Mouse (Mus musculus) intestine, embryonic 14.5 days (tissue): ENCODE measurements around the gene Ttl. TPM values are rescaled to one million over a fixed set of nuclear protein-coding genes. Genes with fewer than 3 reads are reported as not detected.

Experiments
- ATAC-seq: fragments of 200-750 bp; cut with Nextera tagmentation; replicated peaks from 2 replicates; pipeline ENCODE4 v1.8.0; 2017; ENCODE audit warnings: low read depth, moderate number of reproducible peaks, moderate TSS enrichment, moderate library complexity; ENCODE audit not compliant: low FRiP score, low TSS enrichment
- DNase-seq: peaks from one replicate; pipeline ENCODE4 v3.0.0-alpha.2; 2018; ENCODE audit warnings: low spot score
- H3K27ac ChIP-seq: fragments of 300-500 bp; sonication (generic); 2 replicates; pipeline ENCODE4 v1.5.1; 2014; ENCODE audit warnings: low read depth, mild to moderate bottlenecking, control low read depth
- H3K27me3 ChIP-seq: fragments of 300-500 bp; sonication (generic); replicated peaks from 2 replicates; pipeline ENCODE4 v1.6.1; 2014; ENCODE audit warnings: low read length, control low read depth; ENCODE audit not compliant: control insufficient read depth, insufficient read depth
- H3K36me3 ChIP-seq: fragments of 300-500 bp; sonication (generic); 2 replicates; pipeline ENCODE4 v1.6.1; 2014; ENCODE audit warnings: low read length, control low read depth; ENCODE audit not compliant: control insufficient read depth, insufficient read depth
- H3K4me1 ChIP-seq: fragments of 300-500 bp; sonication (generic); replicated peaks from 2 replicates; pipeline ENCODE4 v1.6.1; 2014; ENCODE audit warnings: low read length, control low read depth, mixed read lengths; ENCODE audit not compliant: control insufficient read depth, insufficient read depth
- H3K4me2 ChIP-seq: fragments of 300-500 bp; sonication (generic); 2 replicates; pipeline ENCODE4 v1.6.1; 2014; ENCODE audit warnings: low read length
- H3K4me3 ChIP-seq: fragments of 300-500 bp; sonication (generic); 2 replicates; pipeline ENCODE4 v1.5.1; 2014; ENCODE audit warnings: low read depth, low read length, control low read depth, mixed read lengths
- H3K9ac ChIP-seq: fragments of 300-500 bp; sonication (generic); 2 replicates; pipeline ENCODE4 v1.6.1; 2014; ENCODE audit warnings: mild to moderate bottlenecking, low read length
- H3K9me3 ChIP-seq: fragments of 300-500 bp; sonication (generic); 2 replicates; pipeline ENCODE4 v1.6.1; 2016; ENCODE audit warnings: low read length, control low read depth; ENCODE audit not compliant: control insufficient read depth
- WGBS: fragments of 180-500 bp; shearing (Covaris S2); extraction: QIAGEN DNeasy Blood & Tissue Kit; methylation state at CpG from one replicate; pipeline ENCODE4 v1.1.7; 2014; 5-methylcytosine and 5-hydroxymethylcytosine counted together
- polyA plus RNA-seq: library from polyadenylated mRNA; unstranded; fragments of >200 nt; fragmentation: Nextera tagmentation; extraction: Ambion mirVana; gene quantifications from 2 replicates; pipeline ENCODE4 v1.2.1, GENCODE M21; 2014

Gene Ttl
- polyA plus RNA-seq, 1 experiment from 2014 or later = 17.5 TPM

- Histone ChIP-seq H3K4me2 (no peak overlapping the region), H3K36me3 (no peaks in the 10 kb centered on the region), H3K4me1 (peaks cover 11% of the 10 kb centered on the region), H3K4me3 (no peak overlapping the region), H3K27me3 (no peaks in the 10 kb centered on the region), H3K27ac (no peak overlapping the region), H3K9ac (no peak overlapping the region), H3K9me3 (no peaks in the 10 kb centered on the region)
- WGBS = 84% methylated on average over 3 of the region's 3 CpGs
- DNase-seq (no peak), ATAC-seq (no peak)
Measured at GRCm38 (mm10) chr2:129070296-129070695, 4.6 kb downstream of the Ttl start.

- Histone ChIP-seq H3K4me2 (no peak overlapping the region), H3K27me3 (no peaks in the 10 kb centered on the region), H3K27ac (no peak overlapping the region), H3K9me3 (no peaks in the 10 kb centered on the region), H3K36me3 (peaks cover 61% of the 10 kb centered on the region), H3K4me1 (no peaks in the 10 kb centered on the region), H3K4me3 (no peak overlapping the region), H3K9ac (no peak overlapping the region)
- ATAC-seq (no peak), DNase-seq (no peak)
- 84% methylated on average over 3 of the region's 3 CpGs for WGBS
Measured at GRCm38 (mm10) chr2:129078313-129078712, 12.6 kb downstream of the Ttl start.

- Histone ChIP-seq H3K36me3 (peaks cover 61% of the 10 kb centered on the region), H3K4me2 (no peak overlapping the region), H3K4me1 (no peaks in the 10 kb centered on the region), H3K4me3 (no peak overlapping the region), H3K9me3 (no peaks in the 10 kb centered on the region), H3K9ac (no peak overlapping the region), H3K27me3 (no peaks in the 10 kb centered on the region), H3K27ac (no peak overlapping the region)
- 62% methylated on average over 2 of the region's 2 CpGs for WGBS
- DNase-seq = no peak
- no peak for ATAC-seq
Measured at GRCm38 (mm10) chr2:129079194-129079593, 13.5 kb downstream of the Ttl start.

GRCm38 (mm10) chr2:129081097-129081496, 15.4 kb downstream of the Ttl start:
- no peaks in the 10 kb centered on the region for H3K27me3 ChIP-seq

GRCm38 (mm10) chr2:129083514-129083913, 17.8 kb downstream of the Ttl start:
- H3K9ac ChIP-seq = no peak overlapping the region
- H3K27me3 ChIP-seq = no peaks in the 10 kb centered on the region
- DNase-seq = no peak
- WGBS = 89% methylated on average over 5 of the region's 5 CpGs
- H3K4me1 ChIP-seq = no peaks in the 10 kb centered on the region
- H3K9me3 ChIP-seq = 0 out of 2 replicates have a peak, but pooled peaks cover 2% of the 10 kb centered on the region
- H3K4me3 ChIP-seq = no peak overlapping the region
- H3K36me3 ChIP-seq = peaks cover 56% of the 10 kb centered on the region
- no peak overlapping the region for H3K4me2 ChIP-seq
- no peak overlapping the region for H3K27ac ChIP-seq
- no peak for ATAC-seq

More at GRCm38 (mm10) chr2:129081097-129081496, 15.4 kb downstream of the Ttl start:
- no peak overlapping the region for H3K9ac ChIP-seq
- no peak for ATAC-seq
- no peak for DNase-seq
- peaks cover 70% of the 10 kb centered on the region for H3K36me3 ChIP-seq
- H3K27ac ChIP-seq = no peak overlapping the region
- 72% methylated on average over 13 of the region's 13 CpGs for WGBS
- no peak overlapping the region for H3K4me2 ChIP-seq
- H3K9me3 ChIP-seq = 0 out of 2 replicates have a peak, but pooled peaks cover 2% of the 10 kb centered on the region
- no peaks in the 10 kb centered on the region for H3K4me1 ChIP-seq
- no peak overlapping the region for H3K4me3 ChIP-seq

GRCm38 (mm10) chr2:129084959-129085358, 19.2 kb downstream of the Ttl start:
- Histone ChIP-seq H3K27ac (no peak overlapping the region), H3K27me3 (no peaks in the 10 kb centered on the region), H3K4me3 (no peak overlapping the region), H3K9me3 (0 out of 2 replicates have a peak, but pooled peaks cover 2% of the 10 kb centered on the region), H3K4me1 (no peaks in the 10 kb centered on the region), H3K4me2 (no peak overlapping the region), H3K9ac (no peak overlapping the region), H3K36me3 (peaks cover 56% of the 10 kb centered on the region)
- DNase-seq (peak; percentile 69), ATAC-seq (no peak)
- 67% methylated on average over 2 of the region's 2 CpGs for WGBS

- Histone ChIP-seq H3K4me3 (no peak overlapping the region), H3K4me1 (no peaks in the 10 kb centered on the region), H3K4me2 (no peak overlapping the region), H3K9ac (no peak overlapping the region), H3K9me3 (0 out of 2 replicates have a peak, but pooled peaks cover 2% of the 10 kb centered on the region), H3K36me3 (peaks cover 59% of the 10 kb centered on the region), H3K27me3 (no peaks in the 10 kb centered on the region), H3K27ac (no peak overlapping the region)
- ATAC-seq (no peak), DNase-seq (no peak)
- 93% methylated on average over 1 of the region's 1 CpGs for WGBS
Measured at GRCm38 (mm10) chr2:129087520-129087919, 21.8 kb downstream of the Ttl start.

- Histone ChIP-seq H3K27ac (no peak overlapping the region), H3K36me3 (peaks cover 69% of the 10 kb centered on the region)
- no peak for ATAC-seq
Measured at GRCm38 (mm10) chr2:129090370-129090769, 24.6 kb downstream of the Ttl start.

GRCm38 (mm10) chr2:129092810-129093209, 27.1 kb downstream of the Ttl start:
- ATAC-seq = no peak
- H3K27me3 ChIP-seq = no peaks in the 10 kb centered on the region
- H3K36me3 ChIP-seq = peaks cover 66% of the 10 kb centered on the region
- no peaks in the 10 kb centered on the region for H3K9me3 ChIP-seq
- no peak overlapping the region for H3K9ac ChIP-seq
- H3K27ac ChIP-seq = no peak overlapping the region
- no peaks in the 10 kb centered on the region for H3K4me1 ChIP-seq
- H3K4me3 ChIP-seq = no peak overlapping the region
- H3K4me2 ChIP-seq = no peak overlapping the region
- 93% methylated on average over 12 of the region's 12 CpGs for WGBS
- DNase-seq = no peak

More at GRCm38 (mm10) chr2:129090370-129090769, 24.6 kb downstream of the Ttl start:
- H3K4me1 ChIP-seq = no peaks in the 10 kb centered on the region
- H3K4me2 ChIP-seq = no peak overlapping the region
- H3K27me3 ChIP-seq = no peaks in the 10 kb centered on the region
- WGBS = 77% methylated on average over 4 of the region's 4 CpGs
- no peak for DNase-seq
- no peak overlapping the region for H3K4me3 ChIP-seq
- no peak overlapping the region for H3K9ac ChIP-seq
- H3K9me3 ChIP-seq = 0 out of 2 replicates have a peak, but pooled peaks cover 2% of the 10 kb centered on the region
